Mouse (Mus musculus) kidney, embryonic 15.5 days (tissue): ENCODE measurements around the gene Jpt1. TPM values are rescaled to one million over a fixed set of nuclear protein-coding genes. Genes with fewer than 3 reads are reported as not detected.
"Not testable (repeated sequence)": the region's sequence is repeated elsewhere in the genome, so short reads cannot be mapped to it uniquely, and the experiment has no call there.

Source experiments
- ATAC-seq: fragments of 200-750 bp; cut with Nextera tagmentation; replicated peaks from 2 replicates; pipeline ENCODE4 v1.8.0; 2017; ENCODE audit warnings: moderate TSS enrichment; ENCODE audit not compliant: low FRiP score
- H3K27ac ChIP-seq: fragments of 300-500 bp; sonication (generic); 2 replicates; pipeline ENCODE4 v1.5.1; 2015; ENCODE audit warnings: mild to moderate bottlenecking, inconsistent platforms
- H3K27me3 ChIP-seq: fragments of 300-500 bp; sonication (generic); 2 replicates; pipeline ENCODE4 v1.6.1; 2015; ENCODE audit warnings: inconsistent platforms
- H3K36me3 ChIP-seq: fragments of 300-500 bp; sonication (generic); 2 replicates; pipeline ENCODE4 v1.6.1; 2015; ENCODE audit warnings: inconsistent platforms
- H3K4me1 ChIP-seq: fragments of 300-500 bp; sonication (generic); 2 replicates; pipeline ENCODE4 v1.6.1; 2015; ENCODE audit warnings: inconsistent platforms
- H3K4me2 ChIP-seq: fragments of 300-500 bp; sonication (generic); 2 replicates; pipeline ENCODE4 v1.6.1; 2015; ENCODE audit warnings: moderate library complexity, mild to moderate bottlenecking, inconsistent platforms
- H3K4me3 ChIP-seq: fragments of 300-500 bp; sonication (generic); replicated peaks from 2 replicates; pipeline ENCODE4 v1.5.1; 2015; ENCODE audit warnings: mild to moderate bottlenecking, inconsistent platforms
- H3K9ac ChIP-seq: fragments of 300-500 bp; sonication (generic); 2 replicates; pipeline ENCODE4 v1.6.1; 2015; ENCODE audit warnings: mild to moderate bottlenecking, inconsistent platforms
- H3K9me3 ChIP-seq: fragments of 300-500 bp; sonication (generic); replicated peaks from 2 replicates; pipeline ENCODE4 v1.6.1; 2016; ENCODE audit warnings: inconsistent platforms
- WGBS: fragments of 180-500 bp; shearing (Covaris S2); methylation state at CpG from one replicate; pipeline ENCODE4 v1.1.7; 2015; ENCODE audit warnings: mixed read lengths; 5-methylcytosine and 5-hydroxymethylcytosine counted together
- polyA plus RNA-seq: library from polyadenylated mRNA; unstranded; fragments of >200 nt; fragmentation: Nextera tagmentation; extraction: Ambion mirVana; gene quantifications from 2 replicates; pipeline ENCODE4 v1.2.1, GENCODE M21; 2015

Jpt1 gene
- 457 and 460 TPM in 2 replicates for polyA plus RNA-seq

DNA sequence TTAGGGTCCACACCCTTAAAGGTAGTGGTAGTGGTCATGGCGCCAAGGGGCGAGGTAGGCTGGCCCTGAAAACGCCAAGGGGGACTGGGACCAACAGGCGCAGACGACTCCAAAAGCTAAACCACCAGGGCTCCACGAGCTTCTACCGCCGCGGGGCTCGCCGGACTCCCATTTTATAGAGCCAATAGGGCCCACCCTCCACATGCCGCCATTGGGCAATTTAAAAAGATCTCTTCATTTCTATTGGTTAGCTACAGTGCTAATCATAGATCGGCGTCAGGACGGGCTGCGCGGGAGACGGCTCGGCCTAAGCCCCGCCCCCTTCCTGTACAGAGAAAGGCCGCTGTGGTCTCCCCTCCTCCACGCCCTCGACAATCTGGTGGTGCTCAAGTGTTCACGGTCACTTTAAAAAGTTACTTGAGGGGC lies at the start of gene Jpt1:
Jpt1 (minus strand) TSS at position 150 of the 426 bp plus-strand sequence.
- Histone ChIP-seq H3K4me2 (peak within 1 kb of the TSS; percentile 79), H3K4me1 (peaks cover 42% of the 10 kb centered on the region), H3K9me3 (no peaks in the 10 kb centered on the region), H3K4me3 (peak within 1 kb of the TSS; percentile 71), H3K27me3 (no peaks in the 10 kb centered on the region), H3K9ac (peak within 1 kb of the TSS; percentile 98), H3K36me3 (no peaks in the 10 kb centered on the region), H3K27ac (peak within 1 kb of the TSS; percentile 91)
- WGBS, result under 1% methylated on average over 24 of the region's 24 CpGs
- peak; percentile 97 for ATAC-seq

DNA sequence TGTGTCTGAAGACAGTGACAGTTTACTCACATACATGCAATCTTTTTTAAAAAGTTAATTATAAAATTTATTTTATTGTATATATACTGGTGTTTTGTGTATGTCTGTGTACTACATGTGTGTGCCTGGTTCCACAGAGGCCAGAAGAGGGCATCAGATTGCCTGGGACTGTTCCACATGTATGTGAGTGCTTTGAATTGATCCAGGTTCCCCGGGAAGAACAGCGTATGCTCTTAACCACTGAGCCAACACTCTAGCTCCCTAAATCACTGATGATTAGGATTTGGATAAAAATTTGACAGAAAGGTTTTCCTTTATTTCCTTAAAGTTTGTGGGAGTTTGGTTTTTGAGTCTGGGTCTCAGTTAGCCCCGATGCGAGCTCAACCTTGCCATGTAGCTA lies 49.2 kb upstream of the Jpt1 start:
- peak overlapping the region; percentile 73 for H3K9ac ChIP-seq
- H3K9me3 ChIP-seq, result no peaks in the 10 kb centered on the region
- peaks cover 16% of the 10 kb centered on the region for H3K4me1 ChIP-seq
- H3K36me3 ChIP-seq, result peaks cover 21% of the 10 kb centered on the region
- peak overlapping the region; percentile 84 for H3K27ac ChIP-seq
- WGBS, result 41% methylated on average over 4 of the region's 4 CpGs
- peak overlapping the region; percentile 84 for H3K4me3 ChIP-seq
- no peaks in the 10 kb centered on the region for H3K27me3 ChIP-seq
- no peak for ATAC-seq
- peak overlapping the region; percentile 77 for H3K4me2 ChIP-seq

DNA sequence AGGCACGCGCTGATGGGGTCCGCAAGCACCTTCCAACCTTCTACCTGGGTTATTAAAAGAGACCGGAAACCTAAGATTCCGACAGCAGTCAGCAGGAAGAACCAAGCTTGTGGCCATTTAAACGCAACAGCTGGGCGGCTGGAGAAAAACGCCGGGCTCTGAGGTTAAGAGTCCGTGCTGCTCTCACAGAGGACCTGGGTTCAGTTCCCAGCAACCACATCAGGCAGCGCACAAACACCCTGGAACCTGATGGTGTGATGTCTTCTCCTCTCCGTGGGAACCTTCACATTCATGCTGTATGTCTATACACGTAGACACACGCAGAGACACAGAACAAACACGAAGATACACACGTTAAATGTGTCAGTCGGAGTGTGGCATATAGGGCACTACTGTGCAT lies 41.5 kb upstream of the Jpt1 start:
- WGBS, result 80% methylated on average over 17 of the region's 17 CpGs
- ATAC-seq, result no peak
- no peaks in the 10 kb centered on the region for H3K9me3 ChIP-seq
- no peak overlapping the region for H3K27ac ChIP-seq
- no peak overlapping the region for H3K4me3 ChIP-seq
- H3K9ac ChIP-seq, result no peak overlapping the region
- H3K27me3 ChIP-seq, result no peaks in the 10 kb centered on the region
- H3K4me2 ChIP-seq, result no peak overlapping the region
- H3K36me3 ChIP-seq, result no peaks in the 10 kb centered on the region
- no peaks in the 10 kb centered on the region for H3K4me1 ChIP-seq

DNA sequence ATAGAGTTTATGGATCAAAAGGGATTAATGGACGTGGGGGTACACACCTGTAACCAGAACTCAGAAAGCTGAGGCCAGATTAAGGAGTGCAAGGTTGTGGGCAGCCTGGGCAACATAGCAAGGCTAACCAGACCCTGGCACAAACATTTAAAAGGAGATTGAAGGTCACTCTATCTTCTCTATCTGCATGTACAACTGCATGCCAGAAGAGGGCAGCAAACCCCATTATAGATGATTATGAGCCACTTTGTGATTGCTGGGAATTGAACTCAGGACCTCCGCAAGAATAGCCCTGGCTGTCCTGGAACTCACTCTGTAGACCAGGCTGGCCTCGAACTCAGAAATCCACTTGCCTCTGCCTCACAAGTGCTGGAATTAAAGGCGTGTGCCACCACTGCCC lies 38.6 kb upstream of the Jpt1 start:
- Histone ChIP-seq H3K27me3 (no peaks in the 10 kb centered on the region), H3K36me3 (no peaks in the 10 kb centered on the region), H3K27ac (no peak overlapping the region), H3K9me3 (peaks cover 4% of the 10 kb centered on the region; the same call in 1 of the 2 replicates), H3K4me3 (no peak overlapping the region), H3K9ac (no peak overlapping the region), H3K4me2 (no peak overlapping the region), H3K4me1 (no peaks in the 10 kb centered on the region)
- ATAC-seq, result no peak
- 66% methylated on average over 4 of the region's 4 CpGs for WGBS

DNA sequence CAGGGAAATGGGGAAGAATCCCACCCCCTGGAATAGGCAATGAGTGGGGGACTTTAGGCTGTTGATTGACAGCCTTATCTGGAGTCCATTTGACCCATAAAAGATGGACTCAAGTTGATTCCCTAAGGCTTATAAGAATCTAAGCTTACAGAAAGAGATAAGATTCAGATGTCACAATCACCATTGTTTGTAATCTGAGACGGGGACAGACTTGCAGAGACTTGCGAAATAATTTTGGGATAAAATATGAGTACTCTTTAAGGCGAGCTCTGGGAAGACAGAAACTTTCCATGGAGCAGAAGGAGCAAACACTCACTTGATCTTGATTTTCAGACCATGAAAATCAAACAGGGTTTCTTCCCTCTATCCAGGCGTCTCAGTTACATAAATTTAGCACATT lies 29.4 kb upstream of the Jpt1 start:
- H3K27ac ChIP-seq, result no peak overlapping the region
- no peak overlapping the region for H3K9ac ChIP-seq
- no peak overlapping the region for H3K4me2 ChIP-seq
- H3K4me1 ChIP-seq, result no peaks in the 10 kb centered on the region
- H3K9me3 ChIP-seq, result no peaks in the 10 kb centered on the region
- 67% methylated on average over 4 of the region's 4 CpGs for WGBS
- no peak for ATAC-seq
- H3K36me3 ChIP-seq, result no peaks in the 10 kb centered on the region
- no peaks in the 10 kb centered on the region; the same call in 1 of the 2 replicates for H3K27me3 ChIP-seq
- no peak overlapping the region for H3K4me3 ChIP-seq

DNA sequence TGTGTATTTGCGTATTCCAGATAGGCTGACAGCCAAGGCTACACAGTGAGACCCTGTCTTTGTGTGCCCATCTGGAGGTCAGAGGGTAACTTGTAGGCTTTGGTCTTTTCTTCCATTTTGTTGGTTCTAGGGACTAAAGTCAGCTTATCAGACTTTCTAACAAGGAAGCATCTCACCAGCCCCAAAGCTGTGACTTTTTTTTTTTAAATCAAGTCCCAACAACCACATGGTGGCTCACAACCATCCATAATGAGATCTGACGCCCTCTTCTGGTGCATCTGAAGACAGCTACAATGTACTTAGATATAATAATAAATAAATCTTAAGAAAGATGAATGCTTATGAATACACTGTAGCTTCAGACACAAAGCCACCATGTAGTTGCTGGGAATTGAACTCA lies 23.9 kb upstream of the Jpt1 start:
- no peak overlapping the region for H3K4me2 ChIP-seq
- H3K4me1 ChIP-seq, result peaks cover 20% of the 10 kb centered on the region

DNA sequence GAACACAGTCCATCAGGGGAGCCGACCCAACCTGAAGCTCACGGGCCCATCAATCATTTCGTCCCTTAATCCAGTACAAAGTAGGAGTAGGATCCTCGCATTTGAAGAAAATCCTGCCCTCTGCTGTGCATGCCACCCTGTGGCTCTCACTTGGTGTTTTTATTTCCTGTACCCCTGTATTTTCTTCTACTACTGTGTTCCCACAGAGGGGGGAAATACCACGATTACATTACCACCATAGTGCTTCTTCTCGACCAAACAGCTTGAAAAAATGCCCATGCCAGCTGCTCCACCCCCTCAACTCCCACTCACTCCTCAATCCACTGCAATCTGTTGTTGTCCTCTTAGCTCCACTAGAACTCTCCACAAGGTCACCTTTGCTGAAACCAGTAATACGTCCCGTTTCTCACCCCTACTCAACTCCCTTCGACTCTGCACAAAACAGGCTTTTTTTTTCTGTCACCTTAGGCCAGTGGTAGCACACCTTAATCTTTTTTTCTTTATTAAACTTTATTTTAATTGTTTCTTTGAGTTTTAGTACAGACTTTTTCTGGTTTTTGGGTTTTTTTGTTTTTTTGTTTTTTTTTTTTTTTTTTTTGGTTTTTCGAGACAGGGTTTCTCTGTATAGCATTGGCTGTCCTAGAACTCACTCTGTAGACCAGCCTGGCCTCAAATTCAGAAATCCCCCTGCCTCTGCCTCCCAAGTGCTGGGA lies 22.8 kb upstream of the Jpt1 start:
- Histone ChIP-seq H3K4me1 (peaks cover 26% of the 10 kb centered on the region), H3K9me3 (no peaks in the 10 kb centered on the region), H3K27me3 (no peaks in the 10 kb centered on the region), H3K4me2 (peak overlapping the region; percentile 65), H3K9ac (no peak overlapping the region), H3K36me3 (peaks cover 22% of the 10 kb centered on the region), H3K4me3 (peak overlapping the region; percentile 99), H3K27ac (peak overlapping the region; percentile 100)
- WGBS, result 82% methylated on average over 10 of the region's 10 CpGs
- ATAC-seq, result no peak

More for the DNA sequence above, 23.9 kb upstream of the Jpt1 start:
- Histone ChIP-seq H3K4me3 (no peak overlapping the region), H3K36me3 (peaks cover 12% of the 10 kb centered on the region), H3K27me3 (no peaks in the 10 kb centered on the region; the same call in 1 of the 2 replicates), H3K9ac (no peak overlapping the region), H3K9me3 (no peaks in the 10 kb centered on the region), H3K27ac (no peak overlapping the region)
- no peak for ATAC-seq
- 70% methylated on average over 2 of the region's 2 CpGs for WGBS

DNA sequence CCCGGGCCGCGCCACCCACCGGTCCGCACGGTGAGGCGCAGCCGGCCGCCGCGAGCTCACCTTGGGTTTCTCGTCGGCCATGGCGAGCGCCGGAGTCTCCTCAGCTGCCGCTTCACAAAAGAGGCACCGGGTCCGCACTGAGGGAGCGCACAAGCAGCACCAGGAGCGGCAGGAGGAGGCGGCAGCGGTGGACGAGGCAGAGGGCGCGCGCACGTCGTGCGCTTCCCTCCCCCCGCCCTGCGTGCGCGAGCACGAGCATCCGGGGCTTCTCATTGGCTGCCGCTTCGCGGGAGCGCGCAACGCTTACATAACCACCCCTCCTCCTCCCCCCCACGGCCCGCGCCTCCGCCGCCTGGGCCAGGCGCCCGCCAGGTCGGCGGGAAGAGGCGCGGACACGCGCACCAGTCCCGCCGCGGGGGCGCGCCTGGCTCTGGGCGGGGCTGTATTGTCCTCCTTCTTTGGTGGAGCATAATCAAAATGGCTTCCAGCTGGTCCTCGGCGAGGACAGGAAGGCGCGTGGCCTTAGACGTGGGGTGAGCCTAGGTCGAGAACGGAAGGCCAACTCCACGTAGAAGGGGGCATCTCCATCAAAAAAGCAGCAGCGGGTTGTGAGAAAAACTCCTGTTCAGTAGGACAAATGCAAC lies 22.0 kb upstream of the Jpt1 start, which contains the start of gene Sumo2:
Sumo2 (minus strand) TSS at position 239 of the 644 bp plus-strand sequence.
- H3K27me3 ChIP-seq, result no peaks in the 10 kb centered on the region
- H3K4me1 ChIP-seq, result peaks cover 26% of the 10 kb centered on the region
- no peaks in the 10 kb centered on the region for H3K9me3 ChIP-seq
- peaks cover 31% of the 10 kb centered on the region for H3K36me3 ChIP-seq
- WGBS, result under 1% methylated on average over 70 of the region's 70 CpGs
- peak within 1 kb of the TSS; percentile 100 for H3K27ac ChIP-seq
- H3K9ac ChIP-seq, result peak within 1 kb of the TSS; percentile 99
- H3K4me3 ChIP-seq, result peak within 1 kb of the TSS; percentile 99
- peak; percentile 93 for ATAC-seq
- H3K4me2 ChIP-seq, result peak within 1 kb of the TSS; percentile 65

DNA sequence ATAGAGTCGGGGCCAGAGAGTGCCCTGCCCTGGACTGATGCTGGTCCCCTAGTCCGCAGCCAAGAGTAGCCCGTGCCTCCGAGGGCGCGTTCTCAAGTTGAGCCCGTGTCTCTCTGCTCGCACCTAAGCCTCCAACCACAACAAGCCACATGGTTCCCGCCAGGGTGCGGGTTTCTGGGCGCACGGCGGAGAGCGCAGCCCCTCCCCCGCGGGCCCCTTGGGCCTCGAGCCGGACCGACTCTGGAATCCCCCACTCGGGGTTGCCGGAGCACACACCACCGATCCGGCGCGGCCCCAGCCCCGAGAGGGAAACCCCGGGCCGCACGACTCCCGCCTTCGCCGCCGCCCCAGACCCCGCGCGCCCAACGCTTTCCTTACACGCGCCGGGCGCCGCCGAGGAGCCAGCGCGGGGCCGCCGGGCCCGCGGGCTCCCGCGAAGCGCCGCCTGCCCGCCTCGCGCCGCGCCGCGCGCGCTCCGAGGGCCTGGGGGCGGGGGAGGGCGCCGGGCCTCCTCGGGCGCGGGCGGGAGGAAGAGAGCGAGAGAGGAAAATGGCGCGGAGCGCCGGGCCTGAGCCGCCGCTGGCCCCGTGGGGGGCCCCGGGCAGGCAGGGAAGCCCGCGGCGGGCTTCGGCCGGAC lies 21.3 kb upstream of the Jpt1 start:
- ATAC-seq, result peak; percentile 84
- Histone ChIP-seq H3K36me3 (peaks cover 36% of the 10 kb centered on the region), H3K4me2 (peak overlapping the region; percentile 65), H3K9ac (peak overlapping the region; percentile 99), H3K4me3 (peak overlapping the region; percentile 99), H3K4me1 (peaks cover 26% of the 10 kb centered on the region), H3K27me3 (no peaks in the 10 kb centered on the region), H3K27ac (peak overlapping the region; percentile 100), H3K9me3 (no peaks in the 10 kb centered on the region)
- WGBS, result under 1% methylated on average over 78 of the region's 84 CpGs

DNA sequence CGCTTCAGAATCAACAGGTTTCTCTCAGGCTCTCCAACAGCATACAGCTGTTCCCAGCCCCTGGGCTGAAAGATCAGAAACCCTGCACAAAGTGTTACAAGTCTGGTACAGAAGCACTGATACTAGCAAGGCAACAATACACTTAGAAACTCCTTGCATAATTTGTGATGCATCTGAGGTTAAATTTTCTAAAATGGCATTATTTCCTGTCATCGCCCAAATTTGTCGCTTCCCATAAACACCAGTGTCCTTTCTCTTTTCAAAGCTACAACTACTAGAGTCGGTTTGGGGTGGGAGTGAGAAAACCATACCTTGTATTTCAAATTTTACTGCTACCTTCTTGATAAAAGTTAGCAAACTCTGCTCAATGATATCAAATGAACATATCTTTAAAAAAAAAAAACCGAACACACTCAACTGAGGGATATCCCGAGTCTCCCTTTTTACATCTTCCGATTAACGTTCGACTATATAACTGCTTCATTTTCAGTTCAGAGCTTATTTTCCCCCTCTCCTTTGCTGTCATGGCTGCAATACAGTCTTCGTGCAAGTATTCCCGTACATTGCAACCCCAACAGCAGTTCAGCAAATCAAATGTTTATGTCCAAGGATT lies 20.7 kb upstream of the Jpt1 start:
- Histone ChIP-seq H3K4me1 (peaks cover 26% of the 10 kb centered on the region), H3K4me2 (peak overlapping the region; percentile 65), H3K9me3 (no peaks in the 10 kb centered on the region), H3K36me3 (peaks cover 43% of the 10 kb centered on the region), H3K4me3 (peak overlapping the region; percentile 99), H3K9ac (peak overlapping the region; percentile 99), H3K27me3 (no peaks in the 10 kb centered on the region), H3K27ac (peak overlapping the region; percentile 100)
- ATAC-seq, result no peak
- 4% methylated on average over 11 of the region's 11 CpGs for WGBS

DNA sequence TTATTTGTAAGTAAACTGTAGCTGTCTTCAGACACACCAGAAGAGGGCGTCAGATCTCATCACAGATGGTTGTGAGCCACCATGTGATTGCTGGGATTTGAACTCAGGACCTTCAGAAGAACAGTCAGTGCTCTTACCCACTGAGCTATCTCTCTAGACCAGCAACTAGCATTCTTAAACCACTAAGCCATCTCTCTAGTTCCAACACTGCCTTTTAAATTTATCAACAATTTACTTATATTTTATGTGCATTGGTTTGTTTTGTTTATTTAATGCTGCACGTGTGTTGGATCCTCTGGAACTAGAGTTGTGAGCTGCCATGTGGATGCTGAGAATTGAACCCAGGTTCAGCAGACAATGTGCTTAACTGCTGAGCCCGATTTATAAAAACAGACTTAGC lies 12.3 kb upstream of the Jpt1 start:
- not testable (repeated sequence) for H3K27ac ChIP-seq, H3K9ac ChIP-seq, ATAC-seq, H3K9me3 ChIP-seq, H3K4me1 ChIP-seq, H3K4me2 ChIP-seq, H3K27me3 ChIP-seq, H3K4me3 ChIP-seq
- WGBS, result 77% methylated on average over 3 of the region's 3 CpGs
- peaks cover 92% of the 10 kb centered on the region for H3K36me3 ChIP-seq
